Mouse (Mus musculus) intestine, embryonic 15.5 days (tissue): ENCODE measurements at regions not wholly inside any gene's neighbourhood (a gene's known extent, or its start where the extent isn't known, plus 50 kb on each side); places are given as distances from the start of the nearest gene placed in this dataset.
"Not testable (repeated sequence)": the region's sequence is repeated elsewhere in the genome, so short reads cannot be mapped to it uniquely, and the experiment has no call there.

ENCODE experiments used
- ATAC-seq: fragments of 200-750 bp; cut with Nextera tagmentation; 2 replicates; pipeline ENCODE4 v1.8.0; 2017; ENCODE audit warnings: moderate TSS enrichment, moderate library complexity
- H3K27ac ChIP-seq: fragments of 300-500 bp; sonication (generic); 2 replicates; pipeline ENCODE4 v1.5.1; 2015; ENCODE audit warnings: mild to moderate bottlenecking, inconsistent platforms
- H3K27me3 ChIP-seq: fragments of 300-500 bp; sonication (generic); replicated peaks from 2 replicates; pipeline ENCODE4 v1.6.1; 2015; ENCODE audit warnings: inconsistent platforms
- H3K36me3 ChIP-seq: fragments of 300-500 bp; sonication (generic); 2 replicates; pipeline ENCODE4 v1.6.1; 2015; ENCODE audit warnings: inconsistent platforms
- H3K4me1 ChIP-seq: fragments of 300-500 bp; sonication (generic); replicated peaks from 2 replicates; pipeline ENCODE4 v1.6.1; 2015; ENCODE audit warnings: inconsistent platforms
- H3K4me2 ChIP-seq: fragments of 300-500 bp; sonication (generic); replicated peaks from 2 replicates; pipeline ENCODE4 v1.6.1; 2015; ENCODE audit warnings: mild to moderate bottlenecking, inconsistent platforms
- H3K4me3 ChIP-seq: fragments of 300-500 bp; sonication (generic); replicated peaks from 2 replicates; pipeline ENCODE4 v1.5.1; 2015; ENCODE audit warnings: inconsistent platforms
- H3K9ac ChIP-seq: fragments of 300-500 bp; sonication (generic); 2 replicates; pipeline ENCODE4 v1.6.1; 2015; ENCODE audit warnings: inconsistent platforms
- H3K9me3 ChIP-seq: fragments of 300-500 bp; sonication (generic); 2 replicates; pipeline ENCODE4 v1.6.1; 2016; ENCODE audit warnings: inconsistent platforms
- WGBS: fragments of 180-500 bp; shearing (Covaris S2); methylation state at CpG from one replicate; pipeline ENCODE4 v1.1.7; 2015; 5-methylcytosine and 5-hydroxymethylcytosine counted together

DNA sequence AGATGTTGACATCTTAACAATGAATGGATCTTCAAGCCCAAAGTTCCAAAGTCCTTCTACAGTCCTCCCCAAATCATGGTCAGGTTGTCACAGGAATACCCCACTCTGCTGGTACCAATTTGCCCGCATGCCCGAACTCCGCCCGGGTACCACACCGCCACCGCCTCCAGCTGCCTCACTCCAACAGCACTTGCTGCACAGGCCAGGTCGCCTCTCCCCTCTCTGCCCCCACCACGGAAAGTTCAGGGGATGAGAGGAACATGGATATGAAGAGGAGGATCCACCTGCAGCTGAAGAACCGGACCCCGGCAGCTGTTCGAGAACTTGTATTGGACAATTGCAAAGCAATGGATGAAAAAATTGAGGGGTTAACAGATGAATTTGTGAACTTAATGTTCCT is 74.4 kb upstream of the Brinp3 start:
- no peak overlapping the region for H3K9ac ChIP-seq
- no peaks in the 10 kb centered on the region for H3K36me3 ChIP-seq
- no peak overlapping the region for H3K4me3 ChIP-seq
- H3K9me3 ChIP-seq: no peaks in the 10 kb centered on the region
- WGBS: 90% methylated on average over 11 of the region's 11 CpGs
- no peak overlapping the region for H3K4me2 ChIP-seq
- no peaks in the 10 kb centered on the region for H3K4me1 ChIP-seq
- H3K27me3 ChIP-seq: no peaks in the 10 kb centered on the region
- no peak for ATAC-seq
- no peak overlapping the region for H3K27ac ChIP-seq

DNA sequence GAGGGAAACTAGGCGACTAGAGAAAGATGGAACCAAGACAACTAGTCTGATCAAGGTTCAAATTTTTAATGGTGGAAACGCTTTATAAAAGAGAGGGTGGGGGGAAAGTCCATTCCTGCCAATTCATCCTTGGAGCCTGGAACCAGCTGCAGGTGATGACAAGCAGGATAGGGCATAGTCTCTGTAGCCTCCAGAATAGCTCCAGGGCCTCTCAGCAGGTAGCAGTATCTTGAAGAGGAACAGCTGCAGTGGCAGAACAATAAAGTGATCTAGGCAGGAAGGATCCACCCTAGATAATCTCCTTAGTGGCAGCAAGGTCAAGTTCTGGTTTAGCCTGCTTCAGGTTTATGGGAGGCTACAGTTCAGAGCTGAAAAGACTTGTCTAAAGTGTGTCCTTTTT is 67.7 kb upstream of the Brinp3 start:
- not testable (repeated sequence) for H3K27me3 ChIP-seq, H3K36me3 ChIP-seq, H3K4me3 ChIP-seq, H3K4me2 ChIP-seq, H3K9ac ChIP-seq, H3K9me3 ChIP-seq, H3K4me1 ChIP-seq, H3K27ac ChIP-seq
- ATAC-seq: 0 out of 2 replicates have a peak, but pooled peaks have one; percentile 43
- 70% methylated on average over 2 of the region's 2 CpGs for WGBS

DNA sequence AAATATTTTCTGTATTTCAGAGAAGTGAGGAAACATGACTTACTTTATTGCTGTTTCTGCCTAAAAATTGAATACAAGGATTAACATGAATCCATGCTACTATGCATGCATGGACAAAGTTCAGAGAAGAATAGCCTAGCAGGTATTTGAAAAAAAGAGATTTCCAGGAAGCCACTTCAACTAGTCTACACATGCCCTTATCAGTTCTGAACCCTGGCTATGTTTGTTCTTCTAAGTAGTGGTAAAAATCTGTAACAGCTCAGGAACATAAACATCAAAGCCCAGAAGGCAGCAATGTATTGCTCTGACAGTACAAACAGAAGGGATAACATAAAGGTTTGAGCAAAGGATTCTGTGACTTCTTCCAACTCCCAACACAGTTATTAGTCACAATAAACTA is 52.0 kb upstream of the Brinp3 start:
- Histone ChIP-seq H3K4me3 (no peak overlapping the region), H3K27me3 (no peaks in the 10 kb centered on the region), H3K9ac (no peak overlapping the region), H3K36me3 (no peaks in the 10 kb centered on the region), H3K9me3 (no peaks in the 10 kb centered on the region), H3K27ac (no peak overlapping the region), H3K4me2 (no peak overlapping the region), H3K4me1 (no peaks in the 10 kb centered on the region)
- peak; percentile 82 for ATAC-seq
